In genomic region chr17:25783861-25784574, GRCm38 (mm10) we compare ENCODE assay signal across 9 mouse cellular contexts. TPM values are rescaled to one million over a fixed set of nuclear protein-coding genes. Genes with fewer than 3 reads are reported as not detected.
A peak's percentile ranks its signal among the peaks of the same experiment; 100 is the strongest.
DNase-seq lines count a peak whose midpoint lies in the region; ATAC-seq and TF ChIP-seq lines count a peak whose summit lies in the region.
"Had no signal": no experiment of that assay in that cellular context is flagged by ENCODE, and none has a peak within 500 bp of the region (broad histone marks: within the 10 kb centered on the region; RNA-seq: fewer than 3 reads in every experiment).

No protein-coding gene starts in this region.

- H3K9me3 ChIP-seq in kidney, embryonic 15.5 days (replicated peaks) = no peaks in the 10 kb centered on the region
- no peaks in the 10 kb centered on the region for H3K9me3 ChIP-seq in embryonic facial prominence, embryonic 13.5 days
- no peaks in the 10 kb centered on the region for H3K9me3 ChIP-seq in hindbrain, postnatal 0 days (ENCODE audit: low read length)

- peak overlapping the region; percentile 67 for H3K4me2 ChIP-seq in kidney, embryonic 15.5 days
- peak overlapping the region; percentile 84 for H3K4me2 ChIP-seq in embryonic facial prominence, embryonic 13.5 days
- peak overlapping the region; percentile 91 for H3K4me2 ChIP-seq in hindbrain, postnatal 0 days (ENCODE audit: low read depth, low read length)
- H3K4me2 ChIP-seq in myocyte (ENCODE audit: low read depth) = peak overlapping the region; percentile 97

- TF ChIP-seq CTCF in hindbrain, postnatal 0 days (IDR thresholded peaks at IDR 0.05; ENCODE audit: low read depth) = no peak

- H3K4me1 ChIP-seq in kidney, embryonic 15.5 days = peaks cover 20% of the 10 kb centered on the region
- peaks cover 18% of the 10 kb centered on the region for H3K4me1 ChIP-seq in embryonic facial prominence, embryonic 13.5 days
- peaks cover 9% of the 10 kb centered on the region for H3K4me1 ChIP-seq in hindbrain, postnatal 0 days (ENCODE audit: insufficient read depth, low read length)

- peaks cover 70% of the 10 kb centered on the region for H3K36me3 ChIP-seq in kidney, embryonic 15.5 days
- peaks cover 65% of the 10 kb centered on the region for H3K36me3 ChIP-seq in embryonic facial prominence, embryonic 13.5 days
- peaks cover 22% of the 10 kb centered on the region for H3K36me3 ChIP-seq in hindbrain, postnatal 0 days (ENCODE audit: insufficient read depth, low read length)
- peaks cover 4% of the 10 kb centered on the region for H3K36me3 ChIP-seq in myocyte (ENCODE audit: control insufficient read depth, insufficient read depth)

- H3K79me2 ChIP-seq in myocyte (ENCODE audit: control insufficient read depth, insufficient read depth) = no peaks in the 10 kb centered on the region

- H3K27ac ChIP-seq in kidney, embryonic 15.5 days = no peak overlapping the region
- no peak overlapping the region for H3K27ac ChIP-seq in embryonic facial prominence, embryonic 13.5 days
- H3K27ac ChIP-seq in hindbrain, postnatal 0 days = no peak overlapping the region; the same call in 1 of the 2 replicates

- H3K27me3 ChIP-seq in kidney, embryonic 15.5 days = no peaks in the 10 kb centered on the region
- no peaks in the 10 kb centered on the region for H3K27me3 ChIP-seq in embryonic facial prominence, embryonic 13.5 days
- H3K27me3 ChIP-seq in hindbrain, postnatal 0 days (ENCODE audit: insufficient read depth, low read length) = no peaks in the 10 kb centered on the region
- H3K27me3 ChIP-seq in myocyte (ENCODE audit: control insufficient read depth, insufficient read depth, insufficient read length) = no peaks in the 10 kb centered on the region

- no peak overlapping the region for H3ac ChIP-seq in myocyte (ENCODE audit: control insufficient read depth, insufficient read length)

- TF ChIP-seq POLR2A in myocyte (IDR thresholded peaks at IDR 0.05; ENCODE audit: insufficient read length, low read depth) = no peak

- DNase-seq in kidney, postnatal 14 days = no peak
- DNase-seq in hindbrain, postnatal 0 days (ENCODE audit: low spot score) = no peak
- DNase-seq in spleen, postnatal 14 days (ENCODE audit: low spot score in 2 of 2) = no peak
- DNase-seq in frontal cortex, postnatal 10 days (ENCODE audit: low spot score in 2 of 2) = no peak
- no peak for DNase-seq in kidney, adult 18-20 months

- peak overlapping the region; percentile 69; the same call in 1 of the 2 replicates for H3K9ac ChIP-seq in kidney, embryonic 15.5 days
- H3K9ac ChIP-seq in embryonic facial prominence, embryonic 13.5 days = peak overlapping the region; percentile 91
- H3K9ac ChIP-seq in hindbrain, postnatal 0 days (replicated peaks; ENCODE audit: low read length) = peak overlapping the region; percentile 78

- no peak for ATAC-seq in kidney, embryonic 15.5 days (replicated peaks; ENCODE audit: low FRiP score)
- no peak for ATAC-seq in embryonic facial prominence, embryonic 13.5 days (ENCODE audit: insufficient number of reproducible peaks, insufficient read depth, low FRiP score, low TSS enrichment, low read depth)
- ATAC-seq in hindbrain, postnatal 0 days = no peak

- peak overlapping the region; percentile 72 for H3K4me3 ChIP-seq in kidney, embryonic 15.5 days (replicated peaks)
- peak overlapping the region; percentile 70 for H3K4me3 ChIP-seq in embryonic facial prominence, embryonic 13.5 days
- H3K4me3 ChIP-seq in hindbrain, postnatal 0 days (ENCODE audit: low read length) = peak overlapping the region; percentile 71
- H3K4me3 ChIP-seq in myocyte = peak overlapping the region; percentile 52

- 75% methylated on average over 15 of the region's 15 CpGs for WGBS in kidney, embryonic 15.5 days
- WGBS in embryonic facial prominence, embryonic 13.5 days = 75% methylated on average over 15 of the region's 15 CpGs
- WGBS in hindbrain, postnatal 0 days = 71% methylated on average over 15 of the region's 15 CpGs

TF ChIP-seq in myocyte, 11 proteins besides CTCF, POLR2A, EP300 and RAD21:
- TF ChIP-seq E2F4 (IDR thresholded peaks at IDR 0.05; ENCODE audit: insufficient read depth) = no peak
- TF ChIP-seq MAX (IDR thresholded peaks at IDR 0.05; ENCODE audit: low read depth) = no peak
- peak; percentile 37 for TF ChIP-seq POLR2AphosphoS2 (IDR thresholded peaks at IDR 0.05; ENCODE audit: insufficient read length, low read depth)
TF ChIP-seq in myocyte: peak in this region for 1.

RNA-seq across cellular contexts. Expression of gene Haghl, which starts 1.5 kb away (rescaled TPM):
- polyA plus RNA-seq in kidney, embryonic 15.5 days (2015; fragmentation: Nextera tagmentation; extraction: Ambion mirVana) = 63.0 and 74.8 TPM in 2 replicates
- 74.6 and 89.5 TPM in 2 replicates for polyA plus RNA-seq in embryonic facial prominence, embryonic 13.5 days (2015; fragmentation: Nextera tagmentation; extraction: Ambion mirVana)
- 159 and 171 TPM in 2 replicates for total RNA-seq in hindbrain, postnatal 0 days (2014; rRNA removed)
- polyA plus RNA-seq in hindbrain, postnatal 0 days (2015; fragmentation: Nextera tagmentation; extraction: Ambion mirVana) = 219 and 225 TPM in 2 replicates
- 29.8 TPM for polyA plus RNA-seq in myocyte (2012; fragmentation: generic; extraction: Trizol)

RNA-seq across cellular contexts. Expression of gene Ccdc78, which starts 2.4 kb away (rescaled TPM):
- 0.23 and 0.29 TPM in 2 replicates for polyA plus RNA-seq in kidney, embryonic 15.5 days (2015; fragmentation: Nextera tagmentation; extraction: Ambion mirVana)
- polyA plus RNA-seq in embryonic facial prominence, embryonic 13.5 days (2015; fragmentation: Nextera tagmentation; extraction: Ambion mirVana) = 0.20 and 0.25 TPM in 2 replicates
- 0.10 and 0.50 TPM in 2 replicates for total RNA-seq in hindbrain, postnatal 0 days (2014; rRNA removed)
- 1.0 and 1.2 TPM in 2 replicates for polyA plus RNA-seq in hindbrain, postnatal 0 days (2015; fragmentation: Nextera tagmentation; extraction: Ambion mirVana)
- 0.08 TPM for polyA plus RNA-seq in myocyte (2012; fragmentation: generic; extraction: Trizol)
- polyA plus RNA-seq: macrophage had no signal

RNA-seq across cellular contexts. Expression of gene Fam173a, which starts 8.7 kb away (rescaled TPM):
- polyA plus RNA-seq in kidney, embryonic 15.5 days (2015; fragmentation: Nextera tagmentation; extraction: Ambion mirVana) = 91.7 and 101 TPM in 2 replicates
- polyA plus RNA-seq in embryonic facial prominence, embryonic 13.5 days (2015; fragmentation: Nextera tagmentation; extraction: Ambion mirVana) = 65.3 and 78.1 TPM in 2 replicates
- total RNA-seq in hindbrain, postnatal 0 days (2014; rRNA removed) = 80.6 and 101 TPM in 2 replicates
- 117 and 121 TPM in 2 replicates for polyA plus RNA-seq in hindbrain, postnatal 0 days (2015; fragmentation: Nextera tagmentation; extraction: Ambion mirVana)
- polyA plus RNA-seq in myocyte (2012; fragmentation: generic; extraction: Trizol) = 61.0 TPM

RNA-seq across cellular contexts. Expression of gene Narfl, which starts 10.4 kb away (rescaled TPM):
- 30.6 and 31.8 TPM in 2 replicates for polyA plus RNA-seq in kidney, embryonic 15.5 days (2015; fragmentation: Nextera tagmentation; extraction: Ambion mirVana)
- 24.7 and 24.9 TPM in 2 replicates for polyA plus RNA-seq in embryonic facial prominence, embryonic 13.5 days (2015; fragmentation: Nextera tagmentation; extraction: Ambion mirVana)
- 22.2 and 28.2 TPM in 2 replicates for total RNA-seq in hindbrain, postnatal 0 days (2014; rRNA removed)
- 27.5 and 27.9 TPM in 2 replicates for polyA plus RNA-seq in hindbrain, postnatal 0 days (2015; fragmentation: Nextera tagmentation; extraction: Ambion mirVana)
- 31.4 TPM for polyA plus RNA-seq in myocyte (2012; fragmentation: generic; extraction: Trizol)

RNA-seq across cellular contexts. Expression of gene AC134908.4, which starts 11.4 kb away (rescaled TPM):
- not detected in 2 replicates for polyA plus RNA-seq in kidney, embryonic 15.5 days (2015; fragmentation: Nextera tagmentation; extraction: Ambion mirVana)
- polyA plus RNA-seq in embryonic facial prominence, embryonic 13.5 days (2015; fragmentation: Nextera tagmentation; extraction: Ambion mirVana) = not detected in 2 replicates
- 0.31 TPM in 1 of 2 replicates, not detected in the other for total RNA-seq in hindbrain, postnatal 0 days (2014; rRNA removed)
- polyA plus RNA-seq in hindbrain, postnatal 0 days (2015; fragmentation: Nextera tagmentation; extraction: Ambion mirVana) = 2.0 and 3.9 TPM in 2 replicates
- not detected for polyA plus RNA-seq in myocyte (2012; fragmentation: generic; extraction: Trizol)
- polyA plus RNA-seq: macrophage had no signal
